Mouse (Mus musculus) embryonic fibroblast, embryonic 13.5 days (primary cell): ENCODE data around the gene Trmt44.

Source experiments
- CTCF ChIP-seq: IDR thresholded peaks from 2 replicates; pipeline ENCODE4 v1.5.1; 2011; ENCODE audit warnings: mild to moderate bottlenecking, control low read depth, low read length, moderate library complexity, borderline replicate concordance; ENCODE audit not compliant: insufficient read depth
- POLR2A ChIP-seq: IDR thresholded peaks from 2 replicates; pipeline ENCODE4 v1.6.1; 2011; ENCODE audit warnings: low read depth, mild to moderate bottlenecking, control low read depth, low read length, moderate library complexity

- TF ChIP-seq POLR2A: no peak
- TF ChIP-seq CTCF: no peak
Observed at GRCm38 (mm10) chr5:35540555-35540954, 34.3 kb downstream of the Trmt44 start.
